Mouse (Mus musculus): ENCODE data around the gene Tbx2. TPM values are rescaled to one million over a fixed set of nuclear protein-coding genes. Genes with fewer than 3 reads are reported as not detected.

The Tbx2 gene
- polyA plus RNA-seq (2011; ENCODE audit: insufficient read depth, insufficient read length, low read depth, missing spikeins) = 0.16 and 0.24 TPM in 2 replicates

DNA sequence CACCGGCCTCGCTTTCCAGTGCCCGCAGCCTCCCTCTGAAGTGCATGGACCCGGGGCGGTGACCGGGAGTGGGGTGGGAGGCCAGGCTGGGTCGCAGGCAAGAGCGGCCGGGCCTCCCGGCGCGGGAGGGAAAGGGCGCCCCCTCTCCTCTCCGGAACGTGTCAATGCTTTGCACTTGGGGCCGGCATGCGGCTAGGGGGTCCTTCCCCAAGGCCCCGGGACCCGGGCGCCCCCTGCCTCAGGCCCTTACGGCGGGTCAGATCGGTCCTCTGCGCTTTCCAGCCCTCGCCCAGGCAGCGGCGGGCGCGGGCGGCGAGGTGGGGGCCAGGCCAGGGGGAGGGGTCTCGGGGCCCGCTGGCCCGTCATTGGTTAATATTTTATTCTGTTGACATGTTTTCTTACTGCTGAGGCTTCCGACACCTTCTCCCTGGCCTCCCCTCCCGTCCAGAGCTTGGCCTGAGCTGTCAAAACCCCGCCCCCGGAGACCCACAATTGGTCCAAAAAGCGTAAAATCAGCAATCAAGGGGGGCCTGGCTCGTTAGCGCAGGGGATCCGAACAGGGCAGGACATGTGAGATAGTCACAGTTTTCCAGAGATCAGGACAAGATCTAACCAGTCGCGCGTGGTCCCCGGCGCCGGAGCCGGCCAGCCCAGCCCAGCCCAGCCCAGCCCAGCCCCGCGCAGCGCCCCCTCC is at the start of gene Tbx2:
TSS of gene Tbx2 (plus strand) at position 321 of the 694 bp plus-strand sequence.
- no peak for TF ChIP-seq EP300 (IDR thresholded peaks at IDR 0.05; ENCODE audit: insufficient read depth, low read depth, low read length)
- TF ChIP-seq POLR2A (IDR thresholded peaks at IDR 0.05; ENCODE audit: insufficient read depth, low read length) = no peak
- no peak for TF ChIP-seq CTCF (IDR thresholded peaks at IDR 0.05; ENCODE audit: low read depth, low read length)
- Histone ChIP-seq H3K27ac (ENCODE audit: insufficient read depth, low read length) (no peak within 1 kb of the TSS), H3K9me3 (replicated peaks; ENCODE audit: control insufficient read depth, insufficient read depth, low read length, poor library complexity, severe bottlenecking) (no peaks in the 10 kb centered on the region), H3K27me3 (ENCODE audit: control insufficient read depth, insufficient read depth, low read length, poor library complexity, severe bottlenecking) (peaks cover 63% of the 10 kb centered on the region), H3K9ac (ENCODE audit: low read depth, poor library complexity, severe bottlenecking) (peak within 1 kb of the TSS; percentile 58), H3K36me3 (ENCODE audit: control insufficient read depth, insufficient read depth, low read length, poor library complexity, severe bottlenecking) (no peaks in the 10 kb centered on the region), H3K4me1 (ENCODE audit: control insufficient read depth, insufficient read depth, low read length) (no peaks in the 10 kb centered on the region), H3K4me3 (ENCODE audit: low read depth, low read length) (peak within 1 kb of the TSS; percentile 74)

DNA sequence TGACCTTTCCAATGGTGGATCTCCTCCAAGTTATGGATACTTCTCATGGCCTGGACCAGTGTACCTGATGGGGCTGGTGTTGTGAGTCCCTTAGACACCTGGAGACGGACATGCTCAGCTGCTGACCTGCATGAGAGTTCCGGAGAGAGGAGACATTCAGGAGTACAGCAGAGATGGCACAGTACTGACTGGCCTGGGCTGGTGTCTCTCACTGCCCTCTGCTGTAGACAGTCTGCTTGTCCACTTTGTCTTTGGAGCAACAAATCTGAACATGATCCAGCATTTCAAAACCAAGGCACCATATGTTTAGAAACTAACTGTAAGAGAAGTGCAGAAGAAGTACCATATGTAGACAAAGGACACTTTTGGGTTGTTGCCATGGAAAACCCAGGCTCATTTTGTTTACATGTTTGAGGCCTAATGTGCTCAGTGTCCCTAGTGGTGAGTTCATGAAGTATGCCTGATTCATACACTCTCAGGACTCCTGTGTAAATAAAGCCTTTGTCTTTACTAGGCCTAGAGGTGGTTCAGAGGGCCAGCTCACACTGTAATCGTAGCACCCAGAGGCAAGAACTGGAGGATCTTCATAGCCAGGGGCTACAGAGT is 46.1 kb upstream of the Tbx2 start:
- H3K36me3 ChIP-seq (ENCODE audit: control insufficient read depth, insufficient read depth, low read length, poor library complexity, severe bottlenecking) = no peaks in the 10 kb centered on the region
- no peak overlapping the region for H3K27ac ChIP-seq (ENCODE audit: insufficient read depth, low read length)

DNA sequence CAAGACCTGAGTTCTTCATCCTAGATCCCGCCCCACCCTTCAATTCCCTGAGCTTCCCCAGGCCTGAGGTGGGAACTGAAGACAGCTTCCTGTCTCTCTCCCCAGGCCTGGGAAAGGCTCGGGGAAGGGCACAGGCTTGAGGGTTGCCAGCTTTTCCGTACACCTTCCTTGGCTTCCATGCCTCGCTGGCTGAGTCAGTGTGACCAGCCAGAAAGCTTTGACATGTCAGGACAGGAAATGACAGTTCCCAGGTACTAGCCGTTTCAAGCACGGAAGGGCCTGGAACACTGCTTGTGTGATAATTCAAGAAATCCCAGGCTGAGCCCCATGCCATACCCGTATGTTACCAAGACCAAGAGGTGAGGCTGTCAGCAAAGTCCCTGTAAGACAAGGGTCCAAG is 42.6 kb upstream of the Tbx2 start:
- H3K27ac ChIP-seq (ENCODE audit: insufficient read depth, low read length) = no peak overlapping the region
- H3K4me3 ChIP-seq (ENCODE audit: low read depth, low read length) = no peak overlapping the region
- H3K4me1 ChIP-seq (ENCODE audit: control insufficient read depth, insufficient read depth, low read length) = no peaks in the 10 kb centered on the region
- H3K27me3 ChIP-seq (ENCODE audit: control insufficient read depth, insufficient read depth, low read length, poor library complexity, severe bottlenecking) = no peaks in the 10 kb centered on the region
- TF ChIP-seq POLR2A (IDR thresholded peaks at IDR 0.05; ENCODE audit: insufficient read depth, low read length) = no peak
- TF ChIP-seq CTCF (IDR thresholded peaks at IDR 0.05; ENCODE audit: low read depth, low read length) = no peak
- TF ChIP-seq EP300 (IDR thresholded peaks at IDR 0.05; ENCODE audit: insufficient read depth, low read depth, low read length) = no peak
- no peaks in the 10 kb centered on the region for H3K36me3 ChIP-seq (ENCODE audit: control insufficient read depth, insufficient read depth, low read length, poor library complexity, severe bottlenecking)
- H3K9me3 ChIP-seq (replicated peaks; ENCODE audit: control insufficient read depth, insufficient read depth, low read length, poor library complexity, severe bottlenecking) = no peaks in the 10 kb centered on the region
- no peak overlapping the region for H3K9ac ChIP-seq (ENCODE audit: low read depth, poor library complexity, severe bottlenecking)

More for the DNA sequence above, 46.1 kb upstream of the Tbx2 start:
- H3K27me3 ChIP-seq (ENCODE audit: control insufficient read depth, insufficient read depth, low read length, poor library complexity, severe bottlenecking) = no peaks in the 10 kb centered on the region
- H3K9me3 ChIP-seq (replicated peaks; ENCODE audit: control insufficient read depth, insufficient read depth, low read length, poor library complexity, severe bottlenecking) = no peaks in the 10 kb centered on the region
- H3K9ac ChIP-seq (ENCODE audit: low read depth, poor library complexity, severe bottlenecking) = no peak overlapping the region
- TF ChIP-seq EP300 (IDR thresholded peaks at IDR 0.05; ENCODE audit: insufficient read depth, low read depth, low read length) (no peak), CTCF (IDR thresholded peaks at IDR 0.05; ENCODE audit: low read depth, low read length) (no peak), POLR2A (IDR thresholded peaks at IDR 0.05; ENCODE audit: insufficient read depth, low read length) (no peak)
- no peak overlapping the region for H3K4me3 ChIP-seq (ENCODE audit: low read depth, low read length)
- no peaks in the 10 kb centered on the region for H3K4me1 ChIP-seq (ENCODE audit: control insufficient read depth, insufficient read depth, low read length)

DNA sequence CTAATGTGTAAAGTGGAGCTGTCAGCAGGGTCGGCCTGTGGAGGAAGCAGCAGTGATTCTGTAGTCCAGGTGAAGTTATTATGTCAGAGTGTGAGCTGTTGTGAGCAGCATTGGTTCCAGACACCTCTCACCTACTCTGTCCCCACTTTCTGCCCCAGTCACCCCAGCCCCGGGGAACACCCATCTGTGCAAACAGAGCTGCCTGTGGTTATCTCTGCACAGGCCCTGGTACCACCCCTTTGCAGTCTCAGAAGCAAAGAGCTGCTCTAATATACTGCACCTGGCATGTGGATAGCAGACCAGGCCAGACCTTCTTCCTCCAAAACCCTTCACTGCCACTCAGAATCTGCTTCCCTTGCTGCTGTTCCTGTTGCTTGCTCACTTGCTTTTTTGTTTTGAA is 42.1 kb upstream of the Tbx2 start:
- Histone ChIP-seq H3K36me3 (ENCODE audit: control insufficient read depth, insufficient read depth, low read length, poor library complexity, severe bottlenecking) (no peaks in the 10 kb centered on the region), H3K9ac (ENCODE audit: low read depth, poor library complexity, severe bottlenecking) (no peak overlapping the region), H3K9me3 (replicated peaks; ENCODE audit: control insufficient read depth, insufficient read depth, low read length, poor library complexity, severe bottlenecking) (no peaks in the 10 kb centered on the region), H3K27me3 (ENCODE audit: control insufficient read depth, insufficient read depth, low read length, poor library complexity, severe bottlenecking) (no peaks in the 10 kb centered on the region), H3K4me1 (ENCODE audit: control insufficient read depth, insufficient read depth, low read length) (no peaks in the 10 kb centered on the region), H3K27ac (ENCODE audit: insufficient read depth, low read length) (no peak overlapping the region), H3K4me3 (ENCODE audit: low read depth, low read length) (no peak overlapping the region)
- TF ChIP-seq CTCF (IDR thresholded peaks at IDR 0.05; ENCODE audit: low read depth, low read length) (no peak), POLR2A (IDR thresholded peaks at IDR 0.05; ENCODE audit: insufficient read depth, low read length) (no peak), EP300 (IDR thresholded peaks at IDR 0.05; ENCODE audit: insufficient read depth, low read depth, low read length) (no peak)

DNA sequence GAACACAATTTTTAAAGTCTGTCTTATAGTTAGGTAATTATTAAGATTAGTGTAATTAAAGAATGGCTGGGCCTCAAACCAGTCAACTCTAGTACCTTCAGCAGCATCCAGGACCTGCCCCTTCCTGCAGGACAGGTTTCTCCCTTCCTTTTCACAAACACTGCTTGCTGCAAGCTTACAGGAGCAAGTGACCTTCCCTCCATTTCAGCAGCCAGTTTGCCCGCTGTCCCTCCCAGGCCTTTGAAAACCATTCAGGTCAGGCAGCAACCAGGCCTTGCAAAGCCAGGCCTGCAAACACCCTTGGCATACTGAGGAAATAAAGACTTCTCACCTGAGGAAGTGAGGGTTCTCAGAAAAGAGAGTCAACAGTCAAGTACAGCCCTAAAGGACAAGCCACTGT is 41.1 kb upstream of the Tbx2 start:
- TF ChIP-seq EP300 (IDR thresholded peaks at IDR 0.05; ENCODE audit: insufficient read depth, low read depth, low read length) (no peak), POLR2A (IDR thresholded peaks at IDR 0.05; ENCODE audit: insufficient read depth, low read length) (no peak), CTCF (IDR thresholded peaks at IDR 0.05; ENCODE audit: low read depth, low read length) (no peak)
- Histone ChIP-seq H3K27me3 (ENCODE audit: control insufficient read depth, insufficient read depth, low read length, poor library complexity, severe bottlenecking) (no peaks in the 10 kb centered on the region), H3K9me3 (replicated peaks; ENCODE audit: control insufficient read depth, insufficient read depth, low read length, poor library complexity, severe bottlenecking) (no peaks in the 10 kb centered on the region), H3K9ac (ENCODE audit: low read depth, poor library complexity, severe bottlenecking) (no peak overlapping the region), H3K27ac (ENCODE audit: insufficient read depth, low read length) (no peak overlapping the region), H3K4me1 (ENCODE audit: control insufficient read depth, insufficient read depth, low read length) (no peaks in the 10 kb centered on the region), H3K4me3 (ENCODE audit: low read depth, low read length) (no peak overlapping the region), H3K36me3 (ENCODE audit: control insufficient read depth, insufficient read depth, low read length, poor library complexity, severe bottlenecking) (no peaks in the 10 kb centered on the region)
